Mouse (Mus musculus) neural tube, embryonic 12.5 days (tissue): Measurements from ENCODE around the gene Napsa. TPM values are rescaled to one million over a fixed set of nuclear protein-coding genes. Genes with fewer than 3 reads are reported as not detected.

Source experiments
- ATAC-seq: fragments of 200-750 bp; cut with Nextera tagmentation; 2 replicates; pipeline ENCODE4 v1.8.0; 2017; ENCODE audit warnings: low read depth, mild to moderate bottlenecking, moderate TSS enrichment, moderate library complexity; ENCODE audit not compliant: low FRiP score
- H3K27ac ChIP-seq: fragments of 300-500 bp; sonication (generic); 2 replicates; pipeline ENCODE4 v1.5.1; 2016
- H3K27me3 ChIP-seq: fragments of 300-500 bp; sonication (generic); replicated peaks from 2 replicates; pipeline ENCODE4 v1.6.1; 2016; ENCODE audit warnings: mild to moderate bottlenecking
- H3K36me3 ChIP-seq: fragments of 300-500 bp; sonication (generic); 2 replicates; pipeline ENCODE4 v1.6.1; 2016; ENCODE audit warnings: mild to moderate bottlenecking
- H3K4me1 ChIP-seq: fragments of 300-500 bp; sonication (generic); 2 replicates; pipeline ENCODE4 v1.6.1; 2016
- H3K4me2 ChIP-seq: fragments of 300-500 bp; sonication (generic); replicated peaks from 2 replicates; pipeline ENCODE4 v1.6.1; 2016; ENCODE audit warnings: mild to moderate bottlenecking
- H3K4me3 ChIP-seq: fragments of 300-500 bp; sonication (generic); 2 replicates; pipeline ENCODE4 v1.5.1; 2016
- H3K9ac ChIP-seq: fragments of 300-500 bp; sonication (generic); 2 replicates; pipeline ENCODE4 v1.6.1; 2016; ENCODE audit warnings: mild to moderate bottlenecking
- H3K9me3 ChIP-seq: fragments of 300-500 bp; sonication (generic); 2 replicates; pipeline ENCODE4 v1.6.1; 2016; ENCODE audit warnings: mild to moderate bottlenecking
- WGBS: fragments of 180-500 bp; shearing (Covaris S2); methylation state at CpG from one replicate; pipeline ENCODE4 v1.1.7; 2016; 5-methylcytosine and 5-hydroxymethylcytosine counted together
- microRNA-seq: library from miRNA; unstranded; fragments of <30 nt; microRNA quantifications from one replicate; pipeline ENCODE4, GENCODE M21; 2017
- polyA plus RNA-seq: library from polyadenylated mRNA; unstranded; fragments of >200 nt; fragmentation: Nextera tagmentation; extraction: Ambion mirVana; gene quantifications from 2 replicates; pipeline ENCODE4 v1.2.1, GENCODE M21; 2016

Napsa gene
- polyA plus RNA-seq, 1 experiment from 2014 or later = 0.74 TPM

DNA sequence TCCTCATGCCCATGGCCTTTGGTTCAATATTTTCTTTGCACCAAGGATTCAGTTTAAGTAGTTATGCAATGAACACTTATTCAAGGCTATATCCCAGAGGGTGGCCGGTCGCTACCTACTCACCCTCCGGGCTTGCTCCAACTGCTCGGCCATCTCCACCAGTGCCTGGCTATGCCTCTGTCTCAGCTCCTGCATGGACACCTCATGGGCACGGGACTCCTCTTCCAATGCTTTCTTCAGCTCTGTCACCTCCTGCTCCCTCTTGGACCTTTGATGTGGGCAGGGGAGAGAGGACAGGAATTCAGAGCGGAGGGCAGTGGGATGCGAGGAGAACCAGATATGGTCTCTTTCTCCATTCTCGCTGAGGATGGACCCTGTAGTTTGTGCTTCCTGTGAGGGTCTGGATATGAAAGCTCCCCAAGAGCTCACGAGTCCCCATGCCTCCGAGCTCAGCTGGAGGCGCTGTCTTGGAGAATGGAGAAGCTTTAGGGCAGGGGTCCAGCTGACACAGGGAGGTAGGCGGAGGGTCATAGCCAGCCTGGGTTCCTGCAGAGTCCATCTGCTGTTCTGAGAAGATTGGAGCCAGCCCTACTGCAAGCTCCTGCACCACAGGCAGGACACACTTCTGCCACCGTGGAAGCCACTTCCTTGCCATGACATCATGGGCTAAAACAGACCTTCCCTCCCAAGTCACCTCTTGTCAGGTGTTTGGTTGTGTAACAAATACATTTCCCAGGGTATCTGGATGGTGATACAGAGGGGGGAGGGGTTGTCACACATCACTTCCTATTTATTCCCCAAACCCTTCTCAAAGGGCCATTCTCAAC lies 53.3 kb downstream of the Napsa start:
- H3K4me2 ChIP-seq = no peak overlapping the region
- no peak overlapping the region for H3K4me3 ChIP-seq
- no peak overlapping the region for H3K27ac ChIP-seq
- no peaks in the 10 kb centered on the region for H3K4me1 ChIP-seq
- H3K9ac ChIP-seq = no peak overlapping the region
- no peaks in the 10 kb centered on the region for H3K9me3 ChIP-seq
- peaks cover 11% of the 10 kb centered on the region; the same call in 1 of the 2 replicates for H3K27me3 ChIP-seq
- 90% methylated on average over 13 of the region's 13 CpGs for WGBS
- ATAC-seq = no peak
- H3K36me3 ChIP-seq = no peaks in the 10 kb centered on the region

GRCm38 (mm10) chr7:44626068-44626385 lies 53.8 kb downstream of the Napsa start:
- H3K4me3 ChIP-seq = no peak overlapping the region
- H3K9ac ChIP-seq = no peak overlapping the region
- H3K4me2 ChIP-seq = no peak overlapping the region
- peaks cover 11% of the 10 kb centered on the region; the same call in 1 of the 2 replicates for H3K27me3 ChIP-seq
- no peaks in the 10 kb centered on the region for H3K36me3 ChIP-seq
- WGBS = 65% methylated on average over 1 of the region's 1 CpGs
- no peaks in the 10 kb centered on the region for H3K9me3 ChIP-seq
- no peak overlapping the region for H3K27ac ChIP-seq
- H3K4me1 ChIP-seq = no peaks in the 10 kb centered on the region
- ATAC-seq = no peak

- ATAC-seq = no peak
- Histone ChIP-seq H3K36me3 (no peaks in the 10 kb centered on the region), H3K27ac (no peak overlapping the region), H3K4me3 (no peak overlapping the region), H3K4me2 (no peak overlapping the region), H3K9me3 (no peaks in the 10 kb centered on the region), H3K4me1 (no peaks in the 10 kb centered on the region), H3K9ac (no peak overlapping the region), H3K27me3 (peaks cover 11% of the 10 kb centered on the region; the same call in 1 of the 2 replicates)
- WGBS = 83% methylated on average over 12 of the region's 13 CpGs
Measured at GRCm38 (mm10) chr7:44626966-44627365, 54.8 kb downstream of the Napsa start.

DNA sequence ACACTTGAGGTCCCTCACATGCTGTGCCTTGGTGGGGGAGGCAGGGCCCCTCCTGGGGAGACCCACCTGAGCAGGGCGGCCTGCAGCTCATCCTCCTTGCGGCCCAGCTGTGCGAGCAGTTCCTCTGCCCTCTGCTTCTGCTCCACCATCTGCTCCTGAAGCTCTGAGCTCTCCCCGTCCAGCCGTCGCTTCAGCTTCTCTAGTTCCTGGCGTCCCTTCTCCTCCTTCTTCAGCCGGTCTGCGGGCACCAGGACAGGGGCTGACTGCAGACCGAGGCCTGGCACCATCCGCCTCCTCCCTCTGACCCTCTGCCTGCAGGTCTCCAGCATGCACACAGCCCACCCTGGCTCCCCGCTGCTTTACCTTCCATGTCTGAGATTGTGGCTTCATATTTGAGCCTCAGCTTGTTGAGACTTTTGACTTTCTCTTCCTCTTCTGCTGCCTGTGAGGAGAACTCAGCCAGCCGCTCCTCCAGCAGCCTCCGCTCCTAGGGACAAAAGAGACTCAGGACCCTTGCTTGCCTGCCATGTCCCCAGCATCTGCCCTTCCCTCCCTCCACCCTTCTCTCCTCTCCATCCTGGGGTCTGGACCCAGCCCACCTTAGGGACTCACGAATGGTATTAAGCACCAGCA lies 56.3 kb downstream of the Napsa start:
- no peaks in the 10 kb centered on the region for H3K4me1 ChIP-seq
- 88% methylated on average over 15 of the region's 15 CpGs for WGBS
- no peak overlapping the region for H3K4me3 ChIP-seq
- no peak overlapping the region for H3K4me2 ChIP-seq
- H3K27ac ChIP-seq = no peak overlapping the region
- no peaks in the 10 kb centered on the region for H3K9me3 ChIP-seq
- no peak for ATAC-seq
- H3K36me3 ChIP-seq = no peaks in the 10 kb centered on the region
- H3K27me3 ChIP-seq = peaks cover 7% of the 10 kb centered on the region
- H3K9ac ChIP-seq = no peak overlapping the region

DNA sequence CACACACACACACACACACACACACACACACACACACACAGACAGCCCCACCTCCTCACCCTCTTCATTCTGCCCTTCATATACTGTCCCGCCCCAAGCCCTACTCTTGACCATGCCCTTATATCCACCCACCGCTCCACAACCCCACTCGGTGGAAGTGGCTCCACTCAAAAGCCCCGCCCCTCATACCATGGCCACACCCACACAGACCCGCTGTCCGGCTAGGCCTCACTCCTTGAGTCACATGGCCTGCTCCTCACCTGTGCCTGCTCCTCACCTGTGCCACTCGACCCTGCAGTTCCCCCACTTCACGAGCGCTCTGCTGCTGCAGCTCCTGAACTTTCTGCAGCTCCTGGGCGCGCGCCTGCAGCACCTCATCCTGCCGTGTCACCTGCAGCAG lies 58.3 kb downstream of the Napsa start:
- Histone ChIP-seq H3K9ac (no peak overlapping the region), H3K4me1 (no peaks in the 10 kb centered on the region), H3K4me3 (no peak overlapping the region), H3K9me3 (no peaks in the 10 kb centered on the region), H3K27ac (no peak overlapping the region), H3K4me2 (no peak overlapping the region), H3K36me3 (no peaks in the 10 kb centered on the region), H3K27me3 (peaks cover 13% of the 10 kb centered on the region)
- ATAC-seq = no peak
- 76% methylated on average over 13 of the region's 13 CpGs for WGBS

DNA sequence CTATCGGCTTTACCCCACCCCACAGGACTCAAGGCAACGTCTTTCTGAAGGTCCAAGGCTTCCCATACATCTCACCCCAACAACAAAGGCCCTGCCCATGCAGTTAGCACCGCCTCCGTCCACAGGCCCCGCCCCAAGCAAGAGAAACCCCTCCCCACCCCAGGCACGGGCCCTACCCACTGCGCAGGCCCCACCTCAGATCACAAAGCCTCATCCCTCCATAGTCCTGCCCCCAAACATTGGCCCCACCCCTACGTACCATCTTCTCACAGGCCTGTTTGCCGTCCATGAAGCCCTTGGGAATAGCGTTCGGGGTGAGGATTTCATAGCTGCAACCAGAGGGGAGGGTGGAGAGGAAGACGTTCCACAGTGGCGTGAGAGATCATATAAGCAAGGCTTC lies 60.5 kb downstream of the Napsa start:
- no peak overlapping the region for H3K4me3 ChIP-seq
- ATAC-seq = no peak
- no peak overlapping the region for H3K4me2 ChIP-seq
- no peaks in the 10 kb centered on the region for H3K4me1 ChIP-seq
- 26% methylated on average over 13 of the region's 13 CpGs for WGBS
- H3K9ac ChIP-seq = no peak overlapping the region
- H3K27me3 ChIP-seq = peaks cover 16% of the 10 kb centered on the region
- no peaks in the 10 kb centered on the region for H3K36me3 ChIP-seq
- no peak overlapping the region for H3K27ac ChIP-seq
- H3K9me3 ChIP-seq = no peaks in the 10 kb centered on the region

DNA sequence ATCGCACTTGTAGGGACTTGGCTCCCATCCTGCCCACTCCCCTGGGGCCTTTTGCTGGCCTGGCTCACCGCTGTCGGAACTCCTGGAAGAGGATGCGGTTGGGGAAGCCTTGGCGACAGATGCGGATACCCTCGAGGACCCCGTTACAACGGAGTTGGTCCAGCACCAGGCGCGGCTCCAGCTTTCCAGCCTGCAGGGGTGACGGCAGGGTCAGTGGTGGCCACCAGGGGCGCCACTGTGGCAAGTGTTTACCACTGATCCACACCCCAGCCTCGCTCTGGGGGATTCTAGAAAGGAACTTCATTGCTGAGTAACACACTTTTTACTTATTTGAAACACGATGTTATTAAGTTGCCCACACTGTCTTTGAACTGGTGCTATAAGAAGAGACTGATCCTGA lies 61.2 kb downstream of the Napsa start:
- H3K9me3 ChIP-seq = no peaks in the 10 kb centered on the region
- peaks cover 21% of the 10 kb centered on the region for H3K27me3 ChIP-seq
- H3K27ac ChIP-seq = no peak overlapping the region
- WGBS = 18% methylated on average over 15 of the region's 15 CpGs
- H3K4me1 ChIP-seq = no peaks in the 10 kb centered on the region
- H3K4me3 ChIP-seq = no peak overlapping the region
- H3K9ac ChIP-seq = no peak overlapping the region
- H3K4me2 ChIP-seq = no peak overlapping the region
- no peak for ATAC-seq
- H3K36me3 ChIP-seq = no peaks in the 10 kb centered on the region

Small RNA genes lying within 50 kb of the gene (microRNA-seq; reads per million reads assigned to microRNA genes)
- not detected for gene Mir7053

Other genes starting within 250 kb of the Napsa start
- gene Syt3, start 188.3 kb upstream of the Napsa start, polyA plus RNA-seq = 10.0 and 10.2 TPM in 2 replicates
- 1.0 and 1.1 TPM in 2 replicates for gene 1700008O03Rik, start 186.6 kb upstream of the Napsa start, polyA plus RNA-seq
- gene Lrrc4b, start 143.4 kb upstream of the Napsa start, polyA plus RNA-seq = 10.4 and 12.6 TPM in 2 replicates
- gene Aspdh, start 107.0 kb upstream of the Napsa start, polyA plus RNA-seq = 1.3 and 3.8 TPM in 2 replicates
- gene Josd2, start 104.4 kb upstream of the Napsa start, polyA plus RNA-seq = 61.5 and 61.7 TPM in 2 replicates
- gene Emc10, start 75.9 kb upstream of the Napsa start, polyA plus RNA-seq = 135 and 136 TPM in 2 replicates
- gene Fam71e1, start 75.8 kb upstream of the Napsa start, polyA plus RNA-seq = 26.3 and 28.1 TPM in 2 replicates
- 0.11 and 0.14 TPM in 2 replicates for gene Mybpc2, start 47.7 kb upstream of the Napsa start, polyA plus RNA-seq
- 0.11 TPM in 1 of 2 replicates, not detected in the other for gene Spib, start 40.3 kb upstream of the Napsa start, polyA plus RNA-seq
- gene Pold1, start 23.5 kb upstream of the Napsa start, polyA plus RNA-seq = 65.2 and 66.4 TPM in 2 replicates
- 69.5 and 71.2 TPM in 2 replicates for gene Nr1h2, start 18.4 kb upstream of the Napsa start, polyA plus RNA-seq
- 2.6 and 3.7 TPM in 2 replicates for gene Kcnc3, start 18.3 kb downstream of the Napsa start, polyA plus RNA-seq
- 2.5 and 3.4 TPM in 2 replicates for gene Myh14, start 98.5 kb downstream of the Napsa start, polyA plus RNA-seq
- not detected in 2 replicates for gene Izumo2, start 136.4 kb downstream of the Napsa start, polyA plus RNA-seq
- 35.2 and 37.8 TPM in 2 replicates for gene Vrk3, start 176.0 kb downstream of the Napsa start, polyA plus RNA-seq
- gene Zfp473, start 178.7 kb downstream of the Napsa start, polyA plus RNA-seq = 1.5 and 2.0 TPM in 2 replicates
- gene Nup62, start 243.7 kb downstream of the Napsa start, polyA plus RNA-seq = 71.3 and 74.7 TPM in 2 replicates
- 1.5 and 1.6 TPM in 2 replicates for gene Il4i1, start 244.0 kb downstream of the Napsa start, polyA plus RNA-seq
- gene Atf5, start 244.3 kb downstream of the Napsa start, polyA plus RNA-seq = 4.8 and 5.1 TPM in 2 replicates